Mouse (Mus musculus): Measurements from ENCODE around the gene Cphx2.
"Not testable (repeated sequence)": the region's sequence is repeated elsewhere in the genome, so short reads cannot be mapped to it uniquely, and the experiment has no call there.

The Cphx2 gene

DNA sequence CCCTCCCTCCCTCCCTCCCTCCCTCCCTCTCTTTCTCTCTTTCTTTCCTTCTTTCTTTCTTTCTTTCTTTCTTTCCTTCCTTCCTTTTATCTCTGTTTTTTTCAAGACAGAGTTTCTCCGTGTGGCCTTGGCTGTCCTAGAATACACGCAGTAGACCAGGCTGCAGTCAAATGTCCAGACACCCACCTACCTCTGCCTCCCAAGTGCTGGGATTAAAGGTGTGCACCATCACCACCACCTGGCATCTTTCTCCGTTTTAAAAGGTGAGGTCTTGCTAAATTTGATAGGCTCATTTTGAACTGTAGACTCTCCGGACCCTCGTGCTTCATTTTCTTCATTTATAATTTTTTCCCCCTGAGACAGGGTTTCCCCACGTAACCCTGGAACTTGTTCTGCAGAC, at the start of gene Cphx2:
Gene Cphx2, plus strand, starts transcription at position 301 of the 400 bp plus-strand sequence.
- DNase-seq = not testable (repeated sequence)

GRCm38 (mm10) chr14:26034364-26034763, 47.0 kb upstream of the Cphx2 start:
- DNase-seq = not testable (repeated sequence)

DNA sequence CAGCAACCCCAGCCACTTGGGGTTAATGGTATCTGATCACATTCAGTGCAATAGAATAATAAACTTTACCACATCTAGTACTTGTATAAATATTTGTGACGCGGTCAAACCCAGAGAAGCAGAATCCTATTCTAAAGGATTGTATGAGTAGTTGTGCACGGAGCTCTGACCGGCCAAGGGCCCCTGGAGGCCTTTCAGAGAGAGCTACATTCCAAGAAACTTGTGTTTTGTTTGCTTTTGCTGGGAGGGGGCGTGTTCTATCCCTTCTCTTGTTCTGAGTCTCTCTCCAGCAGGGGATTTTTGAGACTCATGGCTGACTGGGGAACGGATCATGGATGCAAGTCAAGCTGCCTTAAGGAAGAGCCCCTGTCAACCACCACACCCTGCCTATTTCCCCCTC, 45.9 kb upstream of the Cphx2 start:
- not testable (repeated sequence) for DNase-seq

DNA sequence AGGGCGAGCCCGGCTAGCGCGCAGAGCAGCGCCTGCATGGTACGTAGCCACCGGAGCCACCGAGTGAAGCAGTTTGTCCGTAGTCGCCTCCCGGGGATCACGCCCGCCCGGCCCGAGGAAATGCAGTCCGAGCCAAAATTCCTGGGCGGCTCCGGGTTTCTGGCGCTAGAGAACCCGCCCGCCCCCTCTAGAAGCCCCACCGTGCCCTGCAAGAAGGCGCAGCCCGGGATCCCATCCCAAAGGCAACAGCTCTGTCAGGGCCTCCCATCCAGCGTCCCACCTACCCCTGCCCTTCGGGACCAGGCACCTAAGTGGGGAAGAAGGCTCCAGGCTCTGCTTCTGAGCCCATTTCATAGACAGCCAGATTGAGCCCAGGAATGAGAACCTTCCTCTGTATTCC, 38.7 kb upstream of the Cphx2 start, which contains the start of gene Gm9780:
Gene Gm9780, minus strand, starts transcription at position 101 of the 400 bp plus-strand sequence.
- not testable (repeated sequence) for DNase-seq

- DNase-seq = not testable (repeated sequence)
These were observed 36.3 kb upstream of the Cphx2 start for GRCm38 (mm10) chr14:26045007-26045406.

DNA sequence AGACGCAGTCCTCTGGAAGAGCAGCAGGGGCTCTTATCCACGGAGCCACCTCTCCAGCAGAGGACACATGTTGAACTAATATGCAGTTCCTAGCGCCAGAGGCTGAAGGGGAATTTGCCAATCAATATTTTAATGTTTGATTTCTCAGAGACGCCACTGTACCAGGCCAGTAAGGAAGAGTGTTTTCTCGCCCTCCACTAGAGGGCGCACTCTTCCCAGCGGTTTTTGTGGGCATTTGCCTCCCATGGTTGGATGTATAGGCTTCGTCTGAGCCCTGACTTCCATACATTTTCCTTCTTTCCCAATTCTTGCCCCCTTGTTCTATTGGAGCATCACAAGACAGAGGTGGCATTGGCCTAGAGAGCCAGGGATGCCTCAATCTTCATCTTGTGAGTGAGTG, 34.3 kb upstream of the Cphx2 start:
- DNase-seq = not testable (repeated sequence)

DNA sequence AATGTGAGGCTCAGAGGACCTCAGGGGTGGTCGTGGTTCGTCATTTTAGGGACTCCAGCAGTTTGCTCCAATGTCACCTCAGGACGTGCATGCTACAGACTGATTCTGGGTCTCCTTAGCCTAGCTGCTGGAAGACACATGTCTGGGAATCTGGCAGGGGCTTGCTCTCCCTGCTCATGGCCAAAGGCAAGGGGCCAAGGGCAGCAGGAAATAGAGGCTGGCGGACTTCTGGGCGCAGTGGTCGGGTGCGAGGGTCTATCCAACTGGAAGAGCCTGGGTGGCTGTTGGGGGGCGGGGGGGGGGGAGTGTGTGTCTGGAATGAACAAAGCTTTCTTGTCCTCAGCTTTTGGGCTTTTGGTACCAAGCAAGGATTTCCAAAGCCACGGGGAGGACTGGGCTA, 32.5 kb upstream of the Cphx2 start:
- not testable (repeated sequence) for DNase-seq

DNA sequence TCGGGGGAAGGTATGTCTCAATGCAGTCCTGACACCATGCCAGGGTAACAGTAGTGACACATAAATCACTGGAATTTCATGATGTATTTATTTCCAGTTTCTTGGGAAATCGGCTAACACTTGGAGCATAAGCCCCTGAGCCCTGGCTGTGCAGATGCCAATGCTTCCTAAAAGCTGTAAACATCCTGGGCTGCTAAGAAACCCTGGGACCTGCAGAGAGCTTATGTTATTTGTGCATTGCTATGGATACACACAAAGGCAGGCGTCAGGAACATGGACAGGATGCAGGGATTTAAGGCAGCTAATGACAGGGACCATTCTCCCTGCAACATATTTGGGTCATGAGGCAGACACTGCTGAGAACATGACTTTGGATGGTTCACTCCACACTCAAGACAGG, 23.1 kb upstream of the Cphx2 start:
- not testable (repeated sequence) for DNase-seq

DNA sequence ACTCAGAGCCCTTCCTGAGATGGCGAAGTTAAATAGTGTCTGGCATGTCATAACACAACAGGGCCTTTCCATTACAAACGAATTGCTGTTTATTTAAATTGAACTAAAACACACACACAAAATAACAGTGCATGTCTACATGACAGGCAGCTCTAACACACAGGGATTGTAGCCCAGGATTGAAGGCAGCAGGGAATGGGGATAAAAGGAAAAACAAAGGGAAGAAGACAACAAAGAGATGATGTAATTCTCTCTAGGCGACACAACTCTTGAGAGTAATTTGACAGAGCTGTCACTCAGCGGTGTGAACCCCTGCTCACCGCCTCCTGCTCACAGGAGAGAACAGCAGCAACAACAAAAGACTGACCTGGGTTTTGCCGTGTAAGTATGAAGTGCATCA, 22.0 kb upstream of the Cphx2 start:
- not testable (repeated sequence) for DNase-seq

GRCm38 (mm10) chr14:26066574-26067324, 14.6 kb upstream of the Cphx2 start:
- DNase-seq = not testable (repeated sequence)

GRCm38 (mm10) chr14:26067325-26067633, 14.0 kb upstream of the Cphx2 start, which contains the start of gene Tmem254c:
TSS of gene Tmem254c (minus strand) at chr14:26067355.
- not testable (repeated sequence) for DNase-seq

- DNase-seq = not testable (repeated sequence)
These were observed 4.5 kb upstream of the Cphx2 start for GRCm38 (mm10) chr14:26076620-26077390.

DNA sequence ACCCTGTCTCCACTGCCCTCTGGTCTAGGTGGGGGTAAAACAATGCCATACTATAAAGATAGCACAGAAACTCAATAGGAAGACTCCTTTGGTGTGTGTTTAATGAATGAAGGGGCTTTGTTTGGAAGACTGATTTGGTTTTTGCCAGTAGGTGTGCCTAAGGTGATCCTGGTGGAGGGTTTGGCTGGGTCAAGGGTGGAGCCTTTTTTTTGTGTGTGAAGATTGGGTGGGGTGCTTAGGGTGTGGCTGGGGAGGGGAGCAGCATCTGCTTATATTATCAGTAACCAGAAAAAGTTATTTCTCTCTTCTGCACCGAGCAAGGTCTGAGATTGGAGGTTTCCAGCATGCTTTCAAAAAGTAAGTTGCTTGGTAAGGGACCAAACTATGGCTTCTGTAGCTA, 681 bp downstream of the Cphx2 start, which contains the start of gene Cphx3:
Gene Cphx3, plus strand, starts transcription at position 301 of the 400 bp plus-strand sequence.
- DNase-seq = not testable (repeated sequence)

DNA sequence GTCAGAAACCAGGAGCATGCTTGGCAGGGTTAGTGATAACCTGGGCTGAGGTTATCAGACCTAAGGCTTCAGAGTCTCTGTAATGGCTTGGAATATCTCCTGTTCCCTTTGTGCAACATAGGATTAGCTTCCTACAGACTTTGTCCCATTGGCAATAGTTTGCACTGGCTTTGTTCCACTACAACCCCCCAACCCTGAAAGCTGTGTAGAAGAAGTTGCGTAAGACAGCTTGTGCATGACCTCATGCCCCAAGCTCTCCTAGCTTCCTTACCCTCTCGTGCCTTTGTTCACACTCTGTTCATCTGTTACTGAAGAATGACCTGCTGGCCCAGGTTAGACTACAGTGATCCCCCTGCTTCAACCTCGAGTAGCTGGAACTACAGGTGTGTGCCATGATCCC, 16.3 kb downstream of the Cphx2 start:
- not testable (repeated sequence) for DNase-seq

GRCm38 (mm10) chr14:26118150-26118549, 36.8 kb downstream of the Cphx2 start, which contains the start of gene Duxbl2:
TSS of gene Duxbl2 (plus strand) at chr14:26118349.
- DNase-seq = not testable (repeated sequence)

DNA sequence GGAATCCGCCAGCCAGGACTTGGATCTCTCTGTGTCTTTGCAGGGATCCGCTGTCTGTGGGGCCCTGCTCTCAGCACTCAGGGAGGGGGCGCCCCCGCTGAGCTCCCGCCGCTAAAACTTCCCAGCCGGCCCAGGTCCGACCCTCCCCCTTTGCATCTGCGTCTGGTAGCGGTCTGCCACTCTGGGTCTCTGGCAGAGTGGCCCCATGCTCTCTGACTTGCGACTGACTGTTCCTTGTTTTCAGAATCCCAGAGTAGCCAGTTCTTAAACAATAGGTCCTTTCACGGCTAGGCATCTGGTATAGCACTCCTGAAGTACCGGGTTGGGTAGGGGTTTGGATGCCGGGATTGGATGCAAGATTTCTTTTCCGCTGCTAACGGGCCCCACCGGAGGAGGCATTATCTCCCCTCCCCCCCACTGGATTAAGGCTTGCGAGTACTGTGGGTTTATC, 37.3 kb downstream of the Cphx2 start:
- not testable (repeated sequence) for DNase-seq

- not testable (repeated sequence) for DNase-seq
These were observed 37.8 kb downstream of the Cphx2 start for GRCm38 (mm10) chr14:26119095-26119494.

Data from lung, adult 18-20 months (tissue).